Mouse (Mus musculus): ENCODE data around the gene Dusp12.

Dusp12 gene

DNA sequence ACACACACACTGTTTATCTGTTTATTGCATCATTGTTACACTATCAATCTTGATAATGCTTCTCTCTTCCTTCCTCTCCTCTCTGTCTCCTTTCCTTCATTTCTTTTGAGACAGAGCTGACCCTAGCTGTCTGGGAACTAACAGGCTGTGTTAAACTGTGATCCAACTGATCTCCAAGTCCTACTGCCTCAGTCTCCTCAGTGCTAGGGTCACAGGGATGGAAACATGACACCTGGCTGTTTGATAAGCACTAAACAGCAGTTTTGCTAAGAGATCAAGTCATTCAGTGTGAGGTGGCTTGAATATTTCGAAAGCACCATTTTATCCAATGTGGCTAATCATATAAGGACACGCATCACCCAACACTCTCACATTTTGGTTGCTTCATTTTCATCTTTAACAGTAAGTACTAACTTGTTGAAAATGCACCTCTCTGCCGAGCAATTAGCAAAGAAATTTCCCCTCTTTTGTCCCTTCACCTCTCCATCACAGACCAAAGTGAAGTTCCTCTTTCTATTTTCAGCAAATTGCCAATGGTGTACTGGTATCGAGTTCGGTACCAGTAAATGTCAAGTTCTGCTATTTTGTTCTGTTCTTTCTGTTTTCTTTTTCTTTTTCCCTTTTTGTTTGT, 11.4 kb upstream of the Dusp12 start:
- DNase-seq: no peak

DNA sequence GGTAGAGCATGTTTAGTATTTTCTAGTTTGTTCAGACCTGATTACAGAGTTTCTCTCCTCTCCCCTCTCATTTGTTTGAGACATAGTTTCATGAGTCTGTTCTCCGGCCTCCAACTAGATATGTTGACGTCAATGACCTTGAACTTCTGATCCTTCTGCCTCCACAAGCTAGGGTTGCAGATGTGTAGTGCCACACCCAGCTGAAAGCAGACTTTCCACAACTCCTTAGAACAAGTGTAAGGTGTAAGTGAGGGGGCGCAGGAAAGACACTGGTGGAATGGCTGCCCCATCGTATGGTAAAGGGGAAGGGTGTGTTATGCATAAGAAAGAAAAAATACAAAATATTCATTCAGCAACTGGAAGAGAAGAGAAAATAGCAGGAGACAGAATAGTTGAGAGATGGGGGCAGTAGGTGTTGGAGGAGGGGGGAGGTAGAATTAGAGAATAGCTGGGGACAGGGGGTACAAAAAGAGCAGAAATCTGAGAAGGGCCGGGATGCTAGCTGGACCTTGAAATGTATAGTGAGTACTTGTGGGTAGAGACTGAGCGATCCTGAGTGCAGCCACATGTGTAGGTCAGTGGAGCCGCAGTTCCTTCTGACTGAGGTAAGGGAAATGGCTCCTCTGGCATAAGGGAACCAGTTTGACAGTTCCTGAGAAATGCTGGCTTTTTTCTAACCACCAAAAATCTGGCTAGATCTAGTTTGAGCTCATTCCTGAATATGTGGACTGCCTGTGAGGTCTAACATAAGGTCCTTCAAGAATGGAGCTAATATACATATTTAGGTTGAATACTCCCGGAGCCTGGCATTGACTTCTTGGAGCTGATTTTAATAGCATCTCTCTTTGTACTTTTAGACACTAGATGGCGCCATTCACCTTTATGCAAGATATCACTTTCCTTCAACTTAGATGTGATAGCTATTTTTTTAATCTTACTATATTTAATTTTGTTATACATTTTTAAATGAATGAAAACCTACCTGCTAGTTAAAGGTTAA, 9.6 kb upstream of the Dusp12 start:
- no peak for DNase-seq

DNA sequence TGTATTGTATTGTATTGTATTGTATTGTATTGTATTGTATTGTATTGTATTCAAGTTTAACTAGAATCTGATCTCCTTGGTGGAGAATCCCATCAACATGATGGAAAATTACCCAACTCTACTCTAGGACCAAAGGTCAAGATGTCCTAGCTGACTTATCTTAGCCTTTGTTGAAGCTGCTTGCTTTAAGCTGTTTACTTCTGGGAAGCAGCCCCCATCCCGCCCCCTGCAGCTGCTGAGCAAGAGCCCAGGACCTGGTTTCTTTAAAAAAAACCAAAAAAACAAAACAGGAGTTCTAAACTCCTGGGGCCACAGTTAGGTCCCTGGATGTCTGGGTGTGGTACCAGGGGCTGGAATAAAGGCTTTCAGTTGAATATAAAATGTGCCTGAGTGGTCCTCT, 6.9 kb upstream of the Dusp12 start:
- DNase-seq: no peak

DNA sequence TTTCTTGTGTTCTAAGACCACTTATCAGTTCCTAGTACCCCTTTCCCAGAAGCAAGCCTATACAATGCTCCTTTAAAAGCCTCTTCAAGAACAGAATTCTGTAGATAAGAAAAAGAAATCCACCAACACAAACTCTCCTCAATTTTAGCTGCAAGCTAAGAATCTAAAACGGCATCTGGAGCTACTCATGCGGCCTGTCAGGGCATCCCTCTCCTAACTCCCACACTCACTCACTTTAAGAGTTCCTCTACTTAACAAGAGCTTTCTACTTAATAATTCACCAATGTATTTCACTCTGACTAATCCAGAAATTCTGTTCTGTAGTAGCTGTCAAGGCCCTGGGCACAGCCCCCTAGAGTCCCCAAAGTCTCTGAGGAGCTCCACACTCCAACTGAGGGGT, 6.3 kb upstream of the Dusp12 start:
- no peak for DNase-seq

DNA sequence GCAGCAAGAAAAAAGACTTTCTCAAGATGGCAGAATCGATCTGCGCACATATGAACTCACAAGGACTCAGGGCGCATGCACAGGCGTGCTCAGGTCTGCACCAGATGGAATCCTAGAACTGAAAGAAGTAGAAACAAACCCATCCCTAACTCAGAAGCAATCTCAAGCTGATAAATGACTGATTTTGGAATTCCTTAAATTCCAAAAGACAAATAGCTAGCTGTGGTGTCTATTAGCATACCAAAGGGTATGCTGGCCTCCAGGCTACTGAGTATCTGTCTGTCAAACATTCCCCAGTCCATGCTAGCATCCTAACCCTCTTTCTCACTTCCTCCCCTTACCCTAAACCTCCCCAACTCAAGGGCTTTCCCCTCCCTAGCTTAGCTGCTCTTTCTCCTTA, 4.0 kb upstream of the Dusp12 start:
- no peak for DNase-seq

DNA sequence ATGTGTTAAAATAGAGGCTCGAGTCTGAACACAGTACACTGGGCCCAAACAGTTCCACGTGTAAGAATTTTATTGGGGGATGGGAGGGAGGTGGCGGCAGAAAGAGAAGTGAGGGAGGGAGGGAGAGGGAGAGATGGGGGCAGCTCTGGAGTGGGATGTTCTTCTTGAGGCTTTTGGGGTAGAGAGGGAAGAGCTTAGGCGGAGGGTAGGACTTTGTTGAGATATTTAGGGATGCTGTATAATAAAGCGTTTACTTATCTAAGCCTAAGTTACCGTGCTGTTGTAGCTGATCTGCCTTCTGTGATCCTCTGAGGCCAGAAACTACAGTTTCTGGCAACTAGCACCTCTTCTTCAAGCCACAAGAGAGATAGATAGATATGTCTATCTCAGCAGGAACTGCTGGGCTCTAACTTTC, 711 bp upstream of the Dusp12 start:
- DNase-seq: no peak

DNA sequence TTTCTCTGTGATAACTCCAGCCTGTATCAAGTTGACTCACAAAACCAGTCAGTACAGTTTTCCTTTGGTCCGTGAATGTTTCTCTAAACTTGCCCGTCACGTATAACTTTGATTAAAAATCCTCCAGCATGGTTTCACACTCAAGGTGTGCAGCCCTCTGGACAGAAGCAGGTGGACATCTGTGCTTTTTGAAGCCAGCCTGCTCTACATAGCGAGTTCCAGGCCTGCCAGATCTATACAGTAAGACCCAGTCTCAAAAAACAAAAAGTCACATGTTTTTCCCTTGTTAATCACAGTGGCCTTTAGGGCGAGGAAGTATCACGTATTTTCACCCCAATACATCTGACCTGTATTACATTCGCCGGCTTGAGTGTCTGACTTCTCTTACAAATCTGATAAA, 950 bp downstream of the Dusp12 start:
- DNase-seq: no peak

DNA sequence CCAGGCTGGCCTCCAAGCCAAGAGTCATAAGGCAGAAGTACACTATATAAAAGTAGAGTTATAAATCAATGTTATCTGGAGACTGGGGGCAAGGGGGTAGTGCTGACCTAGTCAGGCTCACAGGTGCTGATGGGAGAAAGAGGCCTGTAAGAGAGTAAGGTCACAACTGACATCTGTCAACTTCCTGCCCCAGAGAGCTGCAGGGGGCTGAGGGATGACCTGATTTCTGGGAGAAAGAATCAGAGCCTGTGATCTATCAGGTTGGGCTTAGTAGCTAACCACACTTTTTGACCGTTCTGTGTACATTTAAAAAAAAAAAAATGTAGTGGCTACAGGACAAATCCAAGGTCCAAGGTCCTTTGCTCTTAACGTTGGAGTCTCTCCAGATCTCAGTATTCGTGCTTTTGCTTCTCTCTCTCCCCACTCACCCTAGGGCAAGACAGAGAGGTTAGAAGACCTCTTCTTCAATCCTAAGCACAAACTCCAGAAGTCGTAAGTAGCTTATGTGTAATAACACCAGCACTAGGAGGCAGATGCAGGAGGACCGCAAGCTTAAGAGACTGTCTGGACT, 2.3 kb downstream of the Dusp12 start:
- DNase-seq: no peak

DNA sequence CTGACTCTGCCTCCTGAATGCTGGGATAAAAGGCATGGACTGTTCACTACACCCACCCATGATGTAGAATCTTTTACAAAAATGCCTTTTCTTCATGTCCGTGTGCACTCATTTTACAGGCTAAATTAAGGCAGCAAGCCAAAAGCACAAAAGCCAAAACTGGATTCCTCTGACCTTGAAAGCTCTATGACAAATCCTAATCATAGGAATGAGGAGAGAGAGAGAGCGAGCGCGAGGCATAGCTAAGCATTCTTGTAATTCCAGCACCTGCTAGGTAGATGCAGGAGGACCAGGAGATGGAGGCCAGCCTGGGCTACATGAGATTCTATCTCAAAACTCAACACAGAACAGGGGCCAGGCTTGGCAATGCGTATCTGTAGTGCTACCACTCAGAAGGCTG, 8.4 kb downstream of the Dusp12 start:
- no peak for DNase-seq

DNA sequence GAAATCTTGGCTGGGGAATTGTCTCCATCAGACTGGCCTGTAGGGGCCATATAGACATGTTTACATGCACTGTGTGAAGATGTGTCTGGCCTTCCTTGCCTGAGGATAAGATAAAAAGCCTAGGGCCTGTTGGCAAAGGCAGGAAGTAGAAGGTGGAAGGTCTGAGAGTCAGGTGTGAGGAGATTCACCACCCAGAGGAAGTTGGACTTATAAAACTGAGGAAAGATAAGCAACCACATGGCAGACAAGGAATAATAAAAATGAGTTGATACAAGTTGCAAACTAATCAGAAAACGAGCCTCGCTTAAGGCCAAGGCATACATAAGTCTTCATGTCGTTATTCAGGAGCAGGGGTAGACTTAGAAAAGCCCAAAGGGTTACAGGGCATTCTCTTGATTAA, 9.7 kb downstream of the Dusp12 start:
- DNase-seq: no peak

DNA sequence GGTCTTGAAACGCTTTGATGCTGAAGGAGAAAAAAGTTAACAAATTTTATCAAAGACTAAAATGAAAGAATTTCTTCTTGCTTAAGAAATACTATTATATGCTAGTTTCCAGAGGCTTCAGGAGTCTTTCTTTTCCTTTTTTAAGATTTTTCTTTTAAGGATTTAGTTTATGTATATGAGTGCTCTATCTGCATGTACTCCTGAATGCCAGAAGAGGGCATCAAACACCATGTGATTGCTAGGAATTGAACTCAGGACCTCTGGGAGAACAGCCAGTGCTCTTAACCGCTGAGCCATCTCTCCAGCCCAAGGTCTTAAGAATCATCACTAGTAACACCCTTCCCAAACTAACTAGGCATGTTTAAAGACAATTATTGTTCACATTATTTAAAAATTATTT, 13.4 kb downstream of the Dusp12 start:
- no peak for DNase-seq

DNA sequence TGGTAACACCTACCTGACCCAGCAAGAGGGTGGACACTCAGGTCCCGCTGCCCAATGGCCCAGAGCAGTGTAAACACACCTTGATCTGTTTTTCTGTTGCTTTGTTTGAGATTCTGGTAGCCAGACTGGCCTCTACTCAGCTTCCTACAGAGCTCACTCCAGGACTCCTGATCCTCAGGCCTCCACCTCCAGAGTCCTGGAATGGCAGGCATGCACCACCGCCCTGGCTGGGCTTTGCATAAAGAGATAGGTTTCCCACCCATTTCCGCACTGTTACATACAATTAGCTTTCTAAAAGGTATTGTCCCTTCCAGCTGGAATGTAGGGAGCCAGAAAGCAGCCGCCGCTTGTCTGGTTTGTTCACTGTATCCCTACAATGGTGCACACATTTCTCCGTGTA, 13.9 kb downstream of the Dusp12 start:
- DNase-seq: no peak

DNA sequence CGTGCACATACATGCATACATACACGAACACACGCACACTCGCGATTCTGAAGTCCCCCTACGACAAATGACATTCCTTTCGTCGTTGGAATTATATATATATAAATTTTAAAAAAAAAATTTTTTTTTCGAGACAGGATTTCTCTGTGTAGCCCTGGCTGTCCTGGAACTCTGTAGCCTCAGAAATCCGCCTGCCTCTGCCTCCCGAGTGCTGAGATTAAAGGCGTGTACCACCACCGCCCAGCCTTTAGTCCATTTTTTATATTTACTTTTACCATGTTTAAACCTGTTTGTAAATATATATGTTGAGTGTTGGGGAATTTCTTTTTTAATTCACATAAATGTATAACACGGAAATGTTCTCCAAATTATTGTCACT, 16.4 kb downstream of the Dusp12 start:
- no peak for DNase-seq

DNA sequence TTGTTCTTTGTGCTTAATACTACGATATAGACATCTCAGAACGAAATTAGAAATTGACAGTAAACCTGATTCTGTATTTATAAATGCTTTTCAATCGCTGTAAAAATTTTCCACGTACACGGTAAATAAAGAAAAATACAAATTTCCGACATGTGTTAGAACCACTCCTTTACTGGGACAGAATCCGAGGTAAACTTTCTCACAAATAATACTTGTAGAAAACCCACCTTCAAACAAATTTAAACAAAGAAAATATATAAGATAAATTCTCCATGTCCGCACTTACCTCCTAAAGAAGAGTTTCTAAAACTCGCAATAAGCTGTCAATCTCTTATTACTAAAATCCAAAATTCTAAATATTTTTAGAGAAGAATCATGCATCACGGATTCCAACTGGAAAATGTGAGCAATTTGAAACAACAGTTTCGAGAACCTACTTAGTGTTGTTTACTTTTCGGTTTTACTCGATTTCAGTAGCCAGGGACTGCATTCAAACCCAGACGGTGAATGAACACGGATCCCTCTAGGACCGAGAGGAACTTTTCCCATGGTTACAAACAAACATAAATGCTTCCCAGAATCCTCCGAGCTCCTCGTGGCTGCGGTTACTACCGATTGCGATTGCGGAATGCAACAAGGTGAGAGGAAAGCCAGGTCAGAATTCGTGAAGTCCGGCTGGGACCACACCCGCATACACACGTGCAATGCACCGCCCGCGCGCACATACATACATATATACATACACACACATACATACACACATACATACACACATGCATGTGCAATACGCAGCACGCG, 17.0 kb downstream of the Dusp12 start:
- DNase-seq: peak; percentile 52

DNA sequence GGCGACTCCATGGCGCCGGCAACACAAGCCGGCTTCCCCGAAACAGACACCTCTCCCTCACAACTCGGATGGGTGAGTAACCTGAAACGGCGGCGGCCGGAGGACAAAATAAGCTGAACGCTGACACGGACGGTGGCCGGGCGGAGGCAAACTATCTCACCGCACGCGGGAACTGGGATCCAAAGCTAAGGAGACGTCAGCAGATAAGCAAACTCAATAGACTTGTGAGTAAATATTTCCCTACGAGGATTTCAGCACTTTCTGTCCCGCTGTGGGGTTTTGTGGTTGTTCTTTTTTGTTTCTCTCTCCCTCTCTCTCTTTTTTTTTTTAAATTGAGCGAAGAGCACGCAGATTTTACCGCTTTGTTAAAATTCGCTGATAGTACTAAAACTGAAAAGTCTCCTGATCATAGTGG, 17.6 kb downstream of the Dusp12 start, which contains the start of gene Atf6:
Atf6 (minus strand) TSS at position 81 of the 415 bp plus-strand sequence.
- peak; percentile 92 for DNase-seq

DNA sequence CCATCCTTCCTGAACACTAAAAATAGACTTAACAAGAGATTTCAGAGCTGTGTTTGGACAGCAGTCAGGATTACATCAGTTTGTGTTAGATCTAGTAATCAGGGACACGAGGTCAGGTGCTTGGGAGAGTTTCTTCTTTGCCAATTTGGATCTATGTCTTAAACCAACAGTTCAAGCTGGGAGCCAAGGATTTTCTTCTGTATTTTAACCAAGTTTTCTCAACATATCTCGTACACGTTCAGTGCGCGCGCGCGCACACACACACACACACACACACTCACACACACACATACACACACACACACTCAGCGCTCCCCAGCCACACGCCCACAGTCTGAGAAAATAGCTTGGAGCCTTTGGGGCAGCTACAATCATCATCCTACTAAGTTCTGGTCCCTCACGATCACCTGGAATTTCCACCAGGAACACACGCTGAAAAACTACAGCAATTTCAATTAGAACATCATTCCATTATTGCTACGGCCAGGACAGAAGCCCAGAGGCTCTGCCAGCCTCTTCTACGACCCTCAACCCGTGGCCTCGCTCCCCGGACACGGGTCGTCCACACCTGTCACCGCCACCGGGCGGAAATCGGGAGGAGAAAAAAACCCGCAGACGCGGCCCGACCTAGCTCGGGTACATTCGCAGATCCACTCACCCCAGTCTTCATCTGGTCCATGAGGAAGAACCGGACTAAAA, 18.2 kb downstream of the Dusp12 start:
- DNase-seq: peak; percentile 17

DNA sequence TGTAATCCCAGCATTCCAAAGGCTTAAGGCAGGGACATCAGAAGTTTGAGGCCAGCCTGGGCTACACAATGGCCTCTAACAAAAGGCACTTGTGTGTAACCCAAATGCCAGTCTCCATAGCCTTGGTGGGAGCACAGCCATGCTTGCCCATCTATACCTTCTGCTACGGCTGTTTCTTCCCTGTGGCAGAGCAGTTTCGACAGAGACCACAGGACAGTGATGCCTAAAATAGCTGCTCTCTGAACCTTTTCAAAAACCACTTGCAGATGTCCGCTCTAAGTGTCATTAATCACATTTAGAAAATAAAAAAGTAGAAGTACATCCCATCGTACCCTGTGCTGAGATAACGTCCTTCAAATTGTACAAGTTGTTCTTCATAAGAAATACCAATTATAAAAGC, 19.9 kb downstream of the Dusp12 start:
- no peak for DNase-seq

DNA sequence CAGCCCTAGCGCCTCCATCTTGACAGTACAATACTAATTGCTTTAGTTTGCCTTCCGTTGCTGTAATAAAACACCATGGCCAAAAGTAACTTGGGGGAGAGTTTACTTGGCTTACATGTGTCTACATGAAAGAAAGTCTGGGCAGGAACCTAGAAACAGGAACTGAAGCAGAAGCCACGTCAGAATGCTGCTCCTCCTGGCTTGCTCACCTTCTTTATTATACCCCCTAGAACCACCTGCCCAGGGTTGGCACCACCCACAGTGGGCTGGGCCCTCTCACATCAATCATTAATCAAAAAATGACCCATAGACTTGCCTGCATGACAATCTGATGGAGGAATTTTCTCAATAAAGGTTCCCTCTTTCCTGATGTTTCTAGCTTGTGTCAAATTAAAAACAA, 20.6 kb downstream of the Dusp12 start:
- no peak for DNase-seq

DNA sequence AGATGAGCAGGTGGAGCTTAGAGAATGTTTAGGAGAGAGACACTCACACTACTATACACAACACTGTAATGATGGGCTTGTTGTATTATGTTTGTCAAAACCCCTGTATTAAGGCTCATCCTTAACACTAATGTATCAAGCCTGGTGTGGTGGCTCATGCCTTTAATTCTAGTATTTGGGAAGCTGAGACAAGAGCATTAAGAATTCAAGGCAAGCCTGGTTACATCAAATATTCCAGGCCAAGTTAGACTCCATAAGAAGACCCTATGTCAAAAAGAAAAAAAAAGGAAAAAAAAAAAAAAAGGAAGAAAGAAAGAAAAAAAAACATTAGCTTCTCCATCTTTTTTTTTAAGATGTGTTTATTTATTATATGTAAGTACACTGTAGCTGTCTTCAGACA, 21.1 kb downstream of the Dusp12 start:
- no peak for DNase-seq

DNA sequence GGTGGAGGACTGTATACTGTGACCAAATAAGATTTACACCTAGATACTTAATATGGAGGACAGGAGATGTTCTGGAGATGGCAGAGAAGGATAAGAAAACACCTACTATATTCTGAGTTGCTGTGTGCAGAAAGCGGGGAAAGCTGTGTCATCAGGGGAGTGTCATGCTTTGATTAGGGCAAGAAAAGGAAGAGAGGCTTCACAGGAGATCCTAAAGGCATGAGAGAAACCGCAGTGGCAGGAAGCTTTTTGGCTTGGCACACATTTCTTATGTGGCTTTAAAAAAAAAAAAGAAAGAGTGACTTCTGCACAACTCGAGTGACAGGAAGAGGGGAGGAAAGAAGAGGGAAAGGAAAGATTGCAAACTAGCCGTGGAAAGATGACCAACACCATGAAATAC, 22.3 kb downstream of the Dusp12 start:
- DNase-seq: no peak

DNA sequence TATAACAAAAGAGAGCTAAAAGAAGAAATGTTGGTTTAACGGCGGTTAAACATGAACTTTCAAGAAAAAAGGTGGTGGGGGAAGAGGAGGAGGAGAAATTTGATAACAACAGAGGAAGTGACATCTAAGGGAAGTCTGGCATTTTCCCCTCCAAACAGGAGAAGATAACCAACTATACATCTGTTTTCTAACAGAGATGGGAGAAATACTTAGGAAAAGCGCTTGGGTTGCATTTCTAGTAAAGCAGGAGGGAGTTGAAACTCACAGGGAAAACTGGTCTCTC, 23.0 kb downstream of the Dusp12 start:
- no peak for DNase-seq

DNA sequence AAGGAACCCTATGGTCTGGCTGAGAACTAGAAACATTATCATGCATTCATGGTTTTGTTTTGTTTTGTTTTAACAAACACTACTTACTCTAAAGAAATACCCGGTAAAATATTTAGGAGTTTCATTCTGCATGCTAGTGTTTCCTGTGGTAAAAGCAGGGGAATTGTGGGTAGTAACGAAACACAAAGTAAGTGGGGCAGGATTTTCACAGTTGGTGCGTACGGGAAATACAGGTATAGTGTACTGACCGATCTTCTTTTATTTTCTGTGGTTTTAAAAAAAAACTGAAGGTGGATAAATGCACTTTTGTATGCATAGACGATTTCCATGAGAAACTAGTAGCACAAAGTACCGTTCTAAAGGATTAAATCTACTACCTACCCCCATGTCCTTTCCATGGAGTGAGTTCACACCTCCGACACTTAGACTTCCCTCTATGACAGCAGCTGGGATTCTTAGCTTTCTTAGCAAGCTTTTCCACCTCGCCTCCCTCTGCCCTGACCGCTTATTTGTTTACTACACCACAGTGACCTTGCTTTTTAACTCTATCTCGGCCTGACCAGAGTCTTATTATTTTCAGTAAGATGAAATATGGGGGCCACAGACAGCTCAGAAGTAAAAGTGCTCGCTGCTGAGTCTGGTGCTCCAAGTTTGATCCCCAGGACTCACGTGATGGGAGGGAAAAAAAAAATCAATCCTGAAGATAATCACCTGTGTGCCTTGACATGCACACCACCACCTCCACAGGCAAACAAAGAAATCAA, 23.5 kb downstream of the Dusp12 start:
- no peak for DNase-seq

Measured in right cerebral cortex, postnatal 4 days (tissue).